Mouse (Mus musculus) urinary bladder, postnatal 4 days (tissue): ENCODE measurements around the gene Epha3.

Experiments
- DNase-seq, 2 experiments: peaks; one replicate each; pipeline ENCODE4 v3.0.0; 2021 to 2022; ENCODE audit warnings: low spot score in 2 of 2

The Epha3 gene

DNA sequence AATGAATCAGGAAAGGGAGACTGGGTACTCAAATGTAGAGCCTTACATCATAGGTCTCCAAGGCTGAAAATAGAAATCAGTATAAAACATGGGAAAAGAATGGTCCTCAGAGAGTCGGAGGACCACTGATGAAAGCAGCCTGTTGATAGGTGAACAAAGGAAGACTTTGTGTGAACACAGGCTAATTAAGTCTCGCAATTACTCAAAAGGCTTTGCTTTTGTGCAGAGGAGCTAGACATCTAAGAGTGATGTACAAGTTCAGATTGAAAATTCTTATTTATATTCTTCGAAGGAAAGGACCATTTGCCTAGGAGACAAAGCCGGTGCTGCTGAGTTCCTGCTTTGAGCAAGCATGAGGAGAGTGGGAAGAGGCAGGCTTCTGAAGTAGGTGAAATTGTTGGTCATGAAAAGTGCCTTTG is 363.0 kb downstream of the Epha3 start:
- no peak for DNase-seq
